22 mouse cellular contexts compared by ENCODE assay signal in the genomic region with DNA sequence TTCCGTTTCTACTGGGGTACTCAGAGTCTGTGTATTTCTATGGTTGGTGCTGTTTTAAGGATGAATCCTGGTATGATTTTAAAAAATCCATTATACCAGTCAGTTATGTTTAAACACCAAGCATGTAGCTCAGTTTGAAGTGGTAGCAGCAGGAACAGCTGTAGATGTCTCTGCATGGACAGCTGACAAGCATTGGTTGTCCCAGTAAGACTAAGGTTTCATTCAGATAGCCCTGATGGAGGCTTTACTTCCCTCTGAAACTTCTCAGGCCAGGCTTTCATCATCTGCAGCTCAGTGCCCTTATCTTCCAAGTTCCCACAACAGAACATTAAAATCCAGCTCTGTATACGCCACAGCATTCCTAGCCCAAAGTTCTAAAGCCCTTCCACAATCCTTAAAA. TPM values are rescaled to one million over a fixed set of nuclear protein-coding genes. Genes with fewer than 3 reads are reported as not detected.
"Had no signal": no experiment of that assay in that cellular context is flagged by ENCODE, and none has a peak within 500 bp of the region (broad histone marks: within the 10 kb centered on the region; RNA-seq: fewer than 3 reads in every experiment).

No protein-coding gene starts in this region.

- H3K4me1 ChIP-seq: liver, embryonic 13.5 days; midbrain, embryonic 12.5 days; neural tube, embryonic 13.5 days; neural tube, embryonic 15.5 days had no signal

- H3K9ac ChIP-seq: liver, embryonic 13.5 days; liver, embryonic 15.5 days; liver, postnatal 0 days; lung, embryonic 15.5 days; midbrain, embryonic 12.5 days; neural tube, embryonic 13.5 days; neural tube, embryonic 15.5 days had no signal

- H3K4me2 ChIP-seq: liver, embryonic 11.5 days; liver, embryonic 13.5 days; liver, embryonic 15.5 days; lung, embryonic 15.5 days; midbrain, embryonic 12.5 days; neural tube, embryonic 13.5 days; neural tube, embryonic 15.5 days had no signal

- H3K4me3 ChIP-seq: liver, embryonic 13.5 days; liver, embryonic 15.5 days; lung, embryonic 15.5 days; megakaryocyte, embryonic 14.5 days; midbrain, embryonic 12.5 days; neural tube, embryonic 13.5 days; neural tube, embryonic 15.5 days had no signal

- ATAC-seq: liver, postnatal 0 days; lung, postnatal 0 days had no signal

- H3K9me3 ChIP-seq: liver, embryonic 13.5 days; liver, embryonic 15.5 days; lung, embryonic 15.5 days; megakaryocyte, embryonic 14.5 days; midbrain, embryonic 12.5 days; neural tube, embryonic 13.5 days; neural tube, embryonic 15.5 days had no signal

- DNase-seq: liver, embryonic 13.5 days; liver, postnatal 0 days; lung, adult 2 months; lung, postnatal 14 days; lung, postnatal 36 days; midbrain, embryonic 14.5 days; retina, postnatal 1 day; right cerebral cortex, adult 18-20 months; right cerebral cortex, postnatal 14 days; thymus, adult 18-20 months; thymus, postnatal 14 days; thymus, postnatal 36 days had no signal

- H3K27me3 ChIP-seq: liver, embryonic 13.5 days; liver, embryonic 15.5 days; lung, embryonic 15.5 days; neural tube, embryonic 13.5 days; neural tube, embryonic 15.5 days had no signal

- H3K36me3 ChIP-seq: liver, embryonic 13.5 days; liver, embryonic 15.5 days; lung, embryonic 15.5 days; midbrain, embryonic 12.5 days; neural tube, embryonic 13.5 days; neural tube, embryonic 15.5 days had no signal

- H3K27ac ChIP-seq: liver, embryonic 13.5 days; liver, embryonic 15.5 days; lung, embryonic 15.5 days; macrophage; midbrain, embryonic 12.5 days; neural tube, embryonic 13.5 days; neural tube, embryonic 15.5 days had no signal

RNA-seq across cellular contexts. Expression of a gene that starts 25.2 kb away (rescaled TPM):
- polyA plus RNA-seq: macrophage had no signal

RNA-seq across cellular contexts. Expression of a gene that starts 31.1 kb away (rescaled TPM):
- polyA plus RNA-seq: midbrain, embryonic 12.5 days; neural tube, embryonic 11.5 days; neural tube, embryonic 13.5 days had no signal
